Mouse (Mus musculus) cerebellum, adult 2 months (tissue): ENCODE measurements at regions not wholly inside any gene's neighbourhood (a gene's known extent, or its start where the extent isn't known, plus 50 kb on each side); places are given as distances from the start of the nearest gene placed in this dataset.

Experiments used
- CTCF ChIP-seq: fragments of 200-500 bp; IDR thresholded peaks from 2 replicates; pipeline ENCODE4 v1.5.1; 2011; ENCODE audit warnings: low read depth, mild to moderate bottlenecking, control low read depth, low read length, moderate library complexity, borderline replicate concordance; ENCODE audit not compliant: insufficient read depth
- POLR2A ChIP-seq: fragments of 200-500 bp; IDR thresholded peaks from 2 replicates; pipeline ENCODE4 v1.6.1; 2011; ENCODE audit warnings: low read length, control low read depth, borderline replicate concordance; ENCODE audit not compliant: insufficient read depth

- no peak for TF ChIP-seq CTCF
- no peak for TF ChIP-seq POLR2A
These were observed 205.8 kb upstream of the Bmp2 start for GRCm38 (mm10) chr2:133345964-133346788.
